Mouse (Mus musculus) C2C12 (cell line): ENCODE data around the gene Lmbr1l. TPM values are rescaled to one million over a fixed set of nuclear protein-coding genes. Genes with fewer than 3 reads are reported as not detected.
A peak's percentile ranks its signal among the peaks of the same experiment; 100 is the strongest.

Source experiments
- H3K27me3 ChIP-seq: one replicate; pipeline ENCODE4 v1.6.1; 2011; ENCODE audit not compliant: control insufficient read depth, insufficient read depth, insufficient read length
- H3K36me3 ChIP-seq: one replicate; pipeline ENCODE4 v1.6.1; 2011; ENCODE audit not compliant: control insufficient read depth, insufficient read depth
- H3K4me3 ChIP-seq: one replicate; pipeline ENCODE4 v1.5.1; 2011; ENCODE audit warnings: mild to moderate bottlenecking, control low read depth; ENCODE audit not compliant: poor library complexity, insufficient read depth, severe bottlenecking
- H3K79me2 ChIP-seq: one replicate; pipeline ENCODE4 v1.6.1; 2011; ENCODE audit not compliant: control insufficient read depth, insufficient read depth
- H3K79me3 ChIP-seq: one replicate; pipeline ENCODE4 v1.6.1; 2011; ENCODE audit warnings: low read depth, control low read depth
- H3ac ChIP-seq: one replicate; pipeline ENCODE3; 2011; ENCODE audit warnings: low read depth; ENCODE audit not compliant: control insufficient read depth, insufficient read length
- CEBPB ChIP-seq: IDR thresholded peaks from one replicate; pipeline ENCODE4 v1.6.1; 2011; ENCODE audit warnings: low read depth, mild to moderate bottlenecking, control low read depth, moderate library complexity
- CTCF ChIP-seq: IDR thresholded peaks from one replicate; pipeline ENCODE4 v1.5.1; 2011; ENCODE audit not compliant: control insufficient read depth, insufficient read depth, insufficient read length
- FOSL1 ChIP-seq: IDR thresholded peaks from one replicate; pipeline ENCODE4 v1.8.0; 2011; ENCODE audit warnings: mild to moderate bottlenecking, low read length; ENCODE audit not compliant: poor library complexity, insufficient read depth, severe bottlenecking
- MAX ChIP-seq: IDR thresholded peaks from one replicate; pipeline ENCODE4 v1.6.1; 2011; ENCODE audit warnings: mild to moderate bottlenecking, control low read depth
- MYOD1 ChIP-seq: IDR thresholded peaks from one replicate; pipeline ENCODE4 v1.6.1; 2011; ENCODE audit warnings: low read depth; ENCODE audit not compliant: control insufficient read depth, insufficient read length
- MYOG ChIP-seq: IDR thresholded peaks from one replicate; pipeline ENCODE4 v1.6.1; 2011; ENCODE audit not compliant: control insufficient read depth, insufficient read length; ENCODE audit errors: extremely low read depth
- USF1 ChIP-seq: IDR thresholded peaks from one replicate; pipeline ENCODE4 v1.6.1; 2011; ENCODE audit warnings: low read depth, mild to moderate bottlenecking, control low read depth, moderate library complexity
- polyA plus RNA-seq: library from polyadenylated mRNA; unstranded; fragments of >200 nt; fragmentation: generic; extraction: Trizol; gene quantifications from one replicate; pipeline ENCODE4 v1.2.1, GENCODE M21; 2012; ENCODE audit warnings: missing spikeins

Gene Lmbr1l
- polyA plus RNA-seq, 1 experiment: 18.0 TPM

DNA sequence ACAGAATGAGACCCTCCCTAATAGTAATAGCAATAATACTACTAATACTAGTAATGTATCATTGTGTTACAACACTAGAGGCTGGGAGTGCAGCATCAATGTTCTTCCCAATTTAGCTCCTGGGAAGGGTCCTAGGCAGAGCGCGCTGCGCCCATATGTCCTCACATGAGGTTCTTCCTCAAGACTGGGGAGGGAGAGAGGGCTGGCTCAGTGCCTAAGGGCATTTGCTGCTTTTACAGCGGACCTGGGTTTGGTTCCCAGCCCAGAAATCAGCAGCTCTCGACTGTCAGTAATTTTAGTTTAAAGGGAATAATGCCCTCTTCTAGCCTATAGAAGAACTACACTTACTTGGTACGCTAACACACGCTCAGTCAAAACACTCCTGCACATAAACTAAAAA, 30.5 kb downstream of the Lmbr1l start:
- H3K36me3 ChIP-seq: no peaks in the 10 kb centered on the region
- H3K79me3 ChIP-seq: no peaks in the 10 kb centered on the region
- no peaks in the 10 kb centered on the region for H3K79me2 ChIP-seq
- no peak overlapping the region for H3K4me3 ChIP-seq
- TF ChIP-seq MYOD1 (no peak), MYOG (no peak), FOSL1 (no peak)
- H3ac ChIP-seq: no peak overlapping the region
- no peaks in the 10 kb centered on the region for H3K27me3 ChIP-seq

DNA sequence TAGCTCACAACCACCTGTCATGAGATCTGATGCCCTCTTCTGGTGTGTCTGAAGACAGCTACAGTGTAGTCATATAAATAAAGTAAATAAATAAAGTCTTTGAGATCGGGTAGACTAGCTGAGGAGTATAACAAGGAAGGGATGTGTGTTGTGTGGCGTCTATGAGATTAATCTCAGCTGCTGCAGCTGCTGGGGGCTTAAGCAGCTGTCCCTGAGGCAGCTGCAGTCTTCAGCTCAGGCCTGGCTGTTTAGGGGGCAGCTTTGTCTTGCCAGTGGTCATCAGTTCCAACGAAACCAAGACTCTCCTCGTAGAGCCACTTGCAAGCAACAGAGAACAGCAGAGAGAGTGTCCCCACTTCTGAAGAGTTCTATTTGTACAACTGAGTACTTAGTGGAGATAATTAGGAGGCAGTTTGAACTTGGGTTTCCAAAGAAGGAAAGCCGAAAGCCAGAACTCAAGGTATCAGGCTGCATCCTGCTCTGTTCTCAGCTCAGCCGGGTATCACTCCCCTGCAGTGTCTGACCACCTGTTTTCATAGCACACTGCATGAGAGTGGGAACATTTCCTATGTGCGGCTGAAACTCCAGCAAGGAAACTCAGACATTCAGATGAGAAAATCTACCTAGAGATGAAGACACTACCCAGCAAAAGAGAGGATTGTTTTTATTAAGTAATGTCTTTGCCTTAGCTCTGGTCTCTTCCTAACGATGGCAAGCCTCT, 31.2 kb downstream of the Lmbr1l start:
- H3ac ChIP-seq: no peak overlapping the region
- no peaks in the 10 kb centered on the region for H3K79me2 ChIP-seq
- H3K79me3 ChIP-seq: no peaks in the 10 kb centered on the region
- no peaks in the 10 kb centered on the region for H3K36me3 ChIP-seq
- TF ChIP-seq CTCF: no peak
- no peak for TF ChIP-seq USF1
- TF ChIP-seq MYOG: no peak
- no peak for TF ChIP-seq FOSL1
- TF ChIP-seq MYOD1: no peak
- TF ChIP-seq MAX: no peak
- TF ChIP-seq CEBPB: no peak
- no peak overlapping the region for H3K4me3 ChIP-seq
- H3K27me3 ChIP-seq: no peaks in the 10 kb centered on the region

DNA sequence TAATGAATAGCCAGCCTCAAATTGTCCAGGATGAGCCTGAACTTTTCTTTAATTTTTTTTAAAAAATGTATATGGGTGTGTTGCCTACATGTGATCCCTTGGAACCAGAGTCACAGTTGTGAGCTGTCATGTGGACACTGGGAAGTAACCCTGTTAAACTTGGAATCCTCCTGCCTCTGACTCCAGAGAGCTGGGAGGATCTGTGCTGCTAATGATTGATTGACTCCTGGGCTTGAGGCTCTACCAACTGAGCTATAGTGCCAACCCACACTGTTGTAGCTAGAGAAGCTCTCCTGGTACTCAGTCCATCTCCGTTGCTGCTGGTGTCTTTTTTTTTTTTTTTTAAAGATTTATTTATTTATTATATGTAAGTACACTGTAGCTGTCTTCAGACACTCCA, 33.9 kb downstream of the Lmbr1l start:
- H3K4me3 ChIP-seq: no peak overlapping the region
- no peaks in the 10 kb centered on the region for H3K27me3 ChIP-seq
- H3K79me3 ChIP-seq: peaks cover 5% of the 10 kb centered on the region
- H3K79me2 ChIP-seq: peaks cover 15% of the 10 kb centered on the region
- no peak for TF ChIP-seq MYOG
- H3K36me3 ChIP-seq: peaks cover 2% of the 10 kb centered on the region
- no peak overlapping the region for H3ac ChIP-seq

DNA sequence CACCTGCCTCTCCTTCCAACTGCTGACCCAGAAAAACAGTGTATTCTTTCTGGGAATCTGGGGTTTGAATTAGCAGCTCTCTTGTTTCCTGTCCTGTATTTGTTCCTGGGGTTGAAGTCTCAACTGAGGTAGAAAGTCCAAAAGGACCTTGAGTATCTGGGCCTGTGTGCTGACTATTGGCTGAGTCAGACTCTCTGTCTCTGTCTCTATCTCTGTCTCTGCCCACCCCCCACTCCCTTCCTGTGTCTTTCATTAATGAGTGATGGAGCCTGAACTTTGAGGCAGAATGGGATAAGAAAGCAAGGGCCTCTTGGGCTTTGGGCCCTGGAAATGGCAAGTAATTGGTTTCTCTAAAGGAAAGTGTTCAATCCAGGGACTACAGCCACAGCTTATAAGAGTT, 34.4 kb downstream of the Lmbr1l start:
- Histone ChIP-seq H3K79me2 (peaks cover 19% of the 10 kb centered on the region), H3K36me3 (peaks cover 7% of the 10 kb centered on the region), H3K4me3 (no peak overlapping the region), H3K79me3 (peaks cover 5% of the 10 kb centered on the region), H3K27me3 (no peaks in the 10 kb centered on the region), H3ac (no peak overlapping the region)
- TF ChIP-seq FOSL1 (no peak), USF1 (no peak), CTCF (no peak), MYOD1 (no peak), MAX (no peak), CEBPB (no peak), MYOG (no peak)

DNA sequence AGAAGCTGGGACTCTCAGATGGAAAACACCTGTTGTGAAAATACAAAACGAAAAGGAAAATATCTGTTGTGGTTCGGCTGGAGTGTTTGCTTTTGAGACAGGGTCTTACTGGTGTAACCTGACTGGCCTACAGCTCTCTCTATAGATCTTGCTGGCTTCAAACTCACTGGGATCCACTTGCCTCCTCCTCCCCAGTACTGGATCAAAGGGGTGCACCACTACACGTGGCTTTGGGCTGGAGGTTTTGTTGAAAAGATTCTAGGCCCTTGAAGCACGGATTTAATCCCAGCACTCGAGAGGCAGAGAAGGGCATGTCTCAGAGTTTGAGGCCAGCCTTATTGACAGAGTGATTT, 36.4 kb downstream of the Lmbr1l start:
- Histone ChIP-seq H3K4me3 (peak overlapping the region; percentile 15), H3K79me2 (peaks cover 20% of the 10 kb centered on the region), H3K36me3 (peaks cover 19% of the 10 kb centered on the region), H3ac (peak overlapping the region; percentile 58), H3K79me3 (peaks cover 5% of the 10 kb centered on the region), H3K27me3 (no peaks in the 10 kb centered on the region)
- TF ChIP-seq MYOG: no peak
- TF ChIP-seq MAX: no peak
- no peak for TF ChIP-seq MYOD1
- no peak for TF ChIP-seq CEBPB
- TF ChIP-seq CTCF: no peak
- no peak for TF ChIP-seq FOSL1
- TF ChIP-seq USF1: no peak

DNA sequence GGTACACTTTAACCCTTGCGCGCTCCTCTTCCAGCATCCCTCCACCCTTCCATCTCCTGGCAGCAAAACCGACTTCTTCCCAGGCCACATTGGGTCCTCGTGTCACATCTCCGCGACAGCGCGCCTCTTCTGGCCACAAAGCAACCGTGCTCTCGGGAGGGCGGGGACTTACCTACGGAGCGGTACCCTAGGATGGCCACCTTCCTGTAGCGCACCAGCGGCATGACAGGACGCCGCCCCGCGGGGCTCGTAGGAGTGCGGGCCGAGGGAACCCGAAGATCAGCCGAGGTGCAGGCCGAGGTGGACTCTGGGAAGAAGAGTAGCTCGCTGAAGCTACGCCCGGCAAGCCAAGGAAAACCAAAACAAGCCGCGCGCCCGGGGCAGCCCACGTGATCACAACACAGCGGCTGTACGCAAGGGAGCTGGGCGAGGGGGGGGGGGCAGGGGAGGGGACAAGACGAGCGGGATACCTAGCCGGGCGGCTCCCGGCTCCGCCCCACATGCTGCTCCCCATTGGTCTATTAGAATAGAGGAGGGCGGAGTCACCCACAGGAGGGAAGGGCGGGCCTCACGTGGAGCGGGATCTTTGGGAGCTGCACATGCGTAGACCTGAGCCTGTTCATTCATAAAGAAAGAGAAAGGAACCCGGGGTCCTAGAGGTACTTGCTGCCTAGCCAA, 36.9 kb downstream of the Lmbr1l start:
- H3ac ChIP-seq: peak overlapping the region; percentile 70
- peaks cover 5% of the 10 kb centered on the region for H3K79me3 ChIP-seq
- H3K79me2 ChIP-seq: peaks cover 20% of the 10 kb centered on the region
- H3K4me3 ChIP-seq: peak overlapping the region; percentile 77
- no peaks in the 10 kb centered on the region for H3K27me3 ChIP-seq
- peaks cover 23% of the 10 kb centered on the region for H3K36me3 ChIP-seq
- TF ChIP-seq MYOG (no peak), CTCF (peak; percentile 44), FOSL1 (no peak), MAX (peak; percentile 88), USF1 (peak; percentile 88)
